In the genomic region with DNA sequence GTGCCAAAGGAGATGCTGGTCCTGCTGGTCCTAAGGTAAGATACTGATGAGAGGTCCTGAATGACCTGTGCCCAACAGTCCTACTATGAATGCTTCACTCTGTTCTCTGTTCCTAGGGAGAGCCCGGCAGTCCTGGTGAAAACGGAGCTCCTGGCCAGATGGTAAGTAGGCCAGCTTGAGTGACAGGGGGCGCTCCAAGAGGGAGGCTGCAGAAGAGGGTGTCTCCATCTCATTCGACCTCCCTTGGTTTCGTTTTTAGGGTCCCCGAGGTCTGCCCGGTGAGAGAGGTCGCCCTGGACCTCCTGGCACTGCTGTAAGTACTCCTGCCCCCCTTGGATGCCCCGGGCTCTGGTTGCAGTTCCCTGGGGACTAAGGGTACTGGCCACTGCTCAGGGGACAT, we compare ENCODE assay signal across 19 mouse cellular contexts. TPM values are rescaled to one million over a fixed set of nuclear protein-coding genes. Genes with fewer than 3 reads are reported as not detected.
DNase-seq lines count a peak whose midpoint lies in the region; ATAC-seq and TF ChIP-seq lines count a peak whose summit lies in the region.
"Had no signal": no experiment of that assay in that cellular context is flagged by ENCODE, and none has a peak within 500 bp of the region (broad histone marks: within the 10 kb centered on the region; RNA-seq: fewer than 3 reads in every experiment).

No protein-coding gene starts in this region.

- H3K27ac ChIP-seq in heart, embryonic 13.5 days (replicated peaks) = peak overlapping the region; percentile 86
- H3K27ac ChIP-seq in limb, embryonic 12.5 days = no peak overlapping the region
- H3K27ac ChIP-seq in limb, embryonic 10.5 days = no peak overlapping the region
- H3K27ac ChIP-seq in limb, embryonic 14.5 days (replicated peaks; ENCODE audit: low read depth, low read length) = peak overlapping the region; percentile 93
- H3K27ac ChIP-seq: forebrain, embryonic 12.5 days; hindbrain, embryonic 14.5 days; kidney, postnatal 0 days; midbrain, embryonic 13.5 days had no signal

- ATAC-seq in heart, embryonic 13.5 days (ENCODE audit: extremely low read depth, insufficient number of reproducible peaks, low FRiP score, low TSS enrichment) = no peak
- ATAC-seq in limb, embryonic 12.5 days (ENCODE audit: insufficient number of reproducible peaks, insufficient read depth, low FRiP score, low TSS enrichment, low read depth) = no peak
- ATAC-seq in limb, embryonic 14.5 days (ENCODE audit: low FRiP score, low read depth) = no peak
- no peak for ATAC-seq in cerebellum, adult (ENCODE audit: insufficient number of reproducible peaks, low FRiP score, low TSS enrichment)
- ATAC-seq in monocyte, adult 5-6 weeks (replicated peaks; ENCODE audit: insufficient number of reproducible peaks, low FRiP score, low TSS enrichment, poor library complexity, severe bottlenecking) = no peak
- ATAC-seq: midbrain, embryonic 13.5 days had no signal

- H3K36me3 ChIP-seq in heart, embryonic 13.5 days = peaks cover 66% of the 10 kb centered on the region
- H3K36me3 ChIP-seq in limb, embryonic 12.5 days = peaks cover 73% of the 10 kb centered on the region
- H3K36me3 ChIP-seq in limb, embryonic 10.5 days = peaks cover 69% of the 10 kb centered on the region
- peaks cover 84% of the 10 kb centered on the region for H3K36me3 ChIP-seq in limb, embryonic 14.5 days (ENCODE audit: control insufficient read depth, insufficient read depth, low read length)
- H3K36me3 ChIP-seq: forebrain, embryonic 12.5 days; G1E; midbrain, embryonic 13.5 days had no signal

- H3K4me1 ChIP-seq in heart, embryonic 13.5 days = peaks cover 44% of the 10 kb centered on the region
- H3K4me1 ChIP-seq in limb, embryonic 12.5 days (replicated peaks) = peaks cover 14% of the 10 kb centered on the region
- H3K4me1 ChIP-seq in limb, embryonic 10.5 days = peaks cover 28% of the 10 kb centered on the region
- peaks cover 21% of the 10 kb centered on the region for H3K4me1 ChIP-seq in limb, embryonic 14.5 days (ENCODE audit: control insufficient read depth, insufficient read depth, low read length)

- no peaks in the 10 kb centered on the region for H3K9me3 ChIP-seq in heart, embryonic 13.5 days
- no peaks in the 10 kb centered on the region for H3K9me3 ChIP-seq in limb, embryonic 12.5 days
- H3K9me3 ChIP-seq in limb, embryonic 10.5 days (replicated peaks) = no peaks in the 10 kb centered on the region
- H3K9me3 ChIP-seq in limb, embryonic 14.5 days (ENCODE audit: control insufficient read depth, low read length) = no peaks in the 10 kb centered on the region
- H3K9me3 ChIP-seq: forebrain, embryonic 12.5 days; G1E; midbrain, embryonic 13.5 days had no signal

- peaks cover 86% of the 10 kb centered on the region for H3K27me3 ChIP-seq in heart, embryonic 13.5 days (replicated peaks)
- H3K27me3 ChIP-seq in limb, embryonic 12.5 days = peaks cover 4% of the 10 kb centered on the region; the same call in 1 of the 2 replicates
- peaks cover 38% of the 10 kb centered on the region for H3K27me3 ChIP-seq in limb, embryonic 10.5 days (ENCODE audit: low read depth, poor library complexity, severe bottlenecking)
- H3K27me3 ChIP-seq in limb, embryonic 14.5 days (ENCODE audit: control insufficient read depth, insufficient read depth, low read length) = no peaks in the 10 kb centered on the region

- 33% methylated on average over 9 of the region's 9 CpGs for WGBS in heart, embryonic 13.5 days
- 45% methylated on average over 9 of the region's 9 CpGs for WGBS in limb, embryonic 12.5 days
- 54% methylated on average over 9 of the region's 9 CpGs for WGBS in limb, embryonic 10.5 days
- 55% methylated on average over 8 of the region's 9 CpGs for WGBS in limb, embryonic 14.5 days

- no peak for TF ChIP-seq POLR2A in limb, embryonic 14.5 days (IDR thresholded peaks at IDR 0.05; ENCODE audit: borderline replicate concordance, extremely low read depth, insufficient read depth, insufficient read length)

- no peak overlapping the region; the same call in 1 of the 2 replicates for H3K4me3 ChIP-seq in heart, embryonic 13.5 days
- H3K4me3 ChIP-seq in limb, embryonic 12.5 days (replicated peaks) = no peak overlapping the region
- H3K4me3 ChIP-seq in limb, embryonic 10.5 days = no peak overlapping the region
- H3K4me3 ChIP-seq in limb, embryonic 14.5 days (replicated peaks; ENCODE audit: low read length) = 0 out of 2 replicates have a peak overlapping the region, but pooled peaks have one; percentile 75
- H3K4me3 ChIP-seq: forebrain, embryonic 12.5 days; midbrain, embryonic 13.5 days had no signal

- peak overlapping the region; percentile 87 for H3K9ac ChIP-seq in heart, embryonic 13.5 days
- H3K9ac ChIP-seq in limb, embryonic 12.5 days (replicated peaks) = 0 out of 2 replicates have a peak overlapping the region, but pooled peaks have one; percentile 14
- peak overlapping the region; percentile 93; the same call in 1 of the 2 replicates for H3K9ac ChIP-seq in limb, embryonic 14.5 days (ENCODE audit: low read depth, low read length, severe bottlenecking)
- H3K9ac ChIP-seq: forebrain, embryonic 12.5 days; hindbrain, embryonic 14.5 days; midbrain, embryonic 13.5 days had no signal

- H3K4me2 ChIP-seq in heart, embryonic 13.5 days = peak overlapping the region; percentile 85; the same call in 1 of the 2 replicates
- no peak overlapping the region for H3K4me2 ChIP-seq in limb, embryonic 12.5 days
- H3K4me2 ChIP-seq in limb, embryonic 14.5 days (replicated peaks; ENCODE audit: low read depth, low read length, severe bottlenecking) = peak overlapping the region; percentile 73
- H3K4me2 ChIP-seq: forebrain, embryonic 12.5 days; hindbrain, embryonic 14.5 days; midbrain, embryonic 13.5 days had no signal

- no peak for DNase-seq in heart, adult 8-10 months (ENCODE audit: low spot score)
- DNase-seq in limb, embryonic 10.5 days (ENCODE audit: low spot score) = no peak
- peak; percentile 13 for DNase-seq in A20 (ENCODE audit: low read depth, low spot score)
- DNase-seq in limb, embryonic 14.5 days (ENCODE audit: low spot score) = no peak
- DNase-seq: adrenal gland, postnatal 14 days; cerebellum, adult 9-11 months; heart, adult 18-20 months had no signal

RNA-seq across cellular contexts. Expression of a gene that starts 5.1 kb away (rescaled TPM):
- polyA plus RNA-seq in heart, embryonic 13.5 days (2015; fragmentation: Nextera tagmentation; extraction: Ambion mirVana) = 415 and 595 TPM in 2 replicates
- total RNA-seq in heart, adult 8-10 months (2022) = 10 to 100 TPM; 23.3 to 50.4 (median 39.8) TPM
- polyA plus RNA-seq in limb, embryonic 12.5 days (2016; fragmentation: Nextera tagmentation; extraction: Ambion mirVana) = 290 and 351 TPM in 2 replicates
- 81.4 and 104 TPM in 2 replicates for polyA plus RNA-seq in limb, embryonic 10.5 days (2016; fragmentation: Nextera tagmentation; extraction: Ambion mirVana)
- polyA plus RNA-seq in limb, embryonic 14.5 days (2012; rRNA removed) = 1,421 and 1,570 TPM in 2 replicates
- polyA plus RNA-seq in limb, embryonic 14.5 days (2014; fragmentation: Nextera tagmentation; extraction: Ambion mirVana) = 2,528 and 2,873 TPM in 2 replicates
- not detected in 3 replicates for total RNA-seq in monocyte, adult 5-6 weeks (2017)
- polyA plus RNA-seq: G1E had no signal

RNA-seq across cellular contexts. Expression of a gene that starts 26.3 kb away (rescaled TPM):
- 0.23 TPM in 1 of 2 replicates, not detected in the other for polyA plus RNA-seq in heart, embryonic 13.5 days (2015; fragmentation: Nextera tagmentation; extraction: Ambion mirVana)
- total RNA-seq in heart, adult 8-10 months (2022) = not detected
- polyA plus RNA-seq in limb, embryonic 12.5 days (2016; fragmentation: Nextera tagmentation; extraction: Ambion mirVana) = not detected in 2 replicates
- not detected in 2 replicates for polyA plus RNA-seq in limb, embryonic 10.5 days (2016; fragmentation: Nextera tagmentation; extraction: Ambion mirVana)
- polyA plus RNA-seq in limb, embryonic 14.5 days (2012; rRNA removed) = 0.41 and 0.58 TPM in 2 replicates
- 0.29 TPM in 1 of 2 replicates, not detected in the other for polyA plus RNA-seq in limb, embryonic 14.5 days (2014; fragmentation: Nextera tagmentation; extraction: Ambion mirVana)
- 2.5 TPM in 1 of 3 replicates, not detected in the others for total RNA-seq in monocyte, adult 5-6 weeks (2017)
- total RNA-seq: adrenal gland, postnatal 14 days; G1E; heart, adult 18-20 months; layer of hippocampus, postnatal 25 days had no signal
- polyA plus RNA-seq: C2C12; forebrain, embryonic 12.5 days; G1E; hindbrain, embryonic 14.5 days; kidney, postnatal 0 days; midbrain, embryonic 13.5 days; neural tube, embryonic 11.5 days had no signal

RNA-seq across cellular contexts. Expression of a gene that starts 35.0 kb away (rescaled TPM):
- 27.0 and 29.2 TPM in 2 replicates for polyA plus RNA-seq in heart, embryonic 13.5 days (2015; fragmentation: Nextera tagmentation; extraction: Ambion mirVana)
- 100 to 1,000 TPM; 202 to 221 (median 208) TPM for total RNA-seq in heart, adult 8-10 months (2022)
- 2.8 and 3.0 TPM in 2 replicates for polyA plus RNA-seq in limb, embryonic 12.5 days (2016; fragmentation: Nextera tagmentation; extraction: Ambion mirVana)
- 0.23 TPM in 1 of 2 replicates, not detected in the other for polyA plus RNA-seq in limb, embryonic 10.5 days (2016; fragmentation: Nextera tagmentation; extraction: Ambion mirVana)
- polyA plus RNA-seq in limb, embryonic 14.5 days (2012; rRNA removed) = 19.4 and 32.9 TPM in 2 replicates
- 9.1 and 10.2 TPM in 2 replicates for polyA plus RNA-seq in limb, embryonic 14.5 days (2014; fragmentation: Nextera tagmentation; extraction: Ambion mirVana)
- not detected in 3 replicates for total RNA-seq in monocyte, adult 5-6 weeks (2017)
- total RNA-seq: adrenal gland, postnatal 14 days had no signal
- polyA plus RNA-seq: forebrain, embryonic 12.5 days; G1E had no signal

RNA-seq across cellular contexts. Expression of a gene that starts 49.7 kb away (rescaled TPM):
- polyA plus RNA-seq in heart, embryonic 13.5 days (2015; fragmentation: Nextera tagmentation; extraction: Ambion mirVana) = 6.5 and 6.8 TPM in 2 replicates
- total RNA-seq in heart, adult 8-10 months (2022) = 10 to 100 TPM; 43.9 to 47.4 (median 45.6) TPM
- 12.0 and 12.6 TPM in 2 replicates for polyA plus RNA-seq in limb, embryonic 12.5 days (2016; fragmentation: Nextera tagmentation; extraction: Ambion mirVana)
- polyA plus RNA-seq in limb, embryonic 10.5 days (2016; fragmentation: Nextera tagmentation; extraction: Ambion mirVana) = 9.9 and 10.8 TPM in 2 replicates
- polyA plus RNA-seq in limb, embryonic 14.5 days (2012; rRNA removed) = 32.8 and 34.6 TPM in 2 replicates
- 17.3 and 17.9 TPM in 2 replicates for polyA plus RNA-seq in limb, embryonic 14.5 days (2014; fragmentation: Nextera tagmentation; extraction: Ambion mirVana)
- total RNA-seq in monocyte, adult 5-6 weeks (2017) = 127 to 216 TPM (median 141 TPM) in 3 replicates

Comparison
In these comparisons a context has a peak if more than half of its experiments do, and no peak if none do; other contexts are left out.
1. H3K27ac ChIP-seq: peak in heart, embryonic 13.5 days (single experiment) and limb, embryonic 14.5 days (single experiment); none in limb, embryonic 12.5 days (single experiment) and limb, embryonic 10.5 days (single experiment).
2. H3K9ac ChIP-seq: peak in every context shown above with its lines; median percentile 93 in limb, embryonic 14.5 days; 87 in heart, embryonic 13.5 days; 14 in limb, embryonic 12.5 days.